13 mouse cellular contexts compared by ENCODE assay signal in genomic region chr15:78509297-78509899, GRCm38 (mm10). TPM values are rescaled to one million over a fixed set of nuclear protein-coding genes. Genes with fewer than 3 reads are reported as not detected.
DNase-seq lines count a peak whose midpoint lies in the region; ATAC-seq lines count a peak whose summit lies in the region.
"Had no signal": no experiment of that assay in that cellular context is flagged by ENCODE, and none has a peak within 500 bp of the region (broad histone marks: within the 10 kb centered on the region; RNA-seq: fewer than 3 reads in every experiment).

No protein-coding gene starts in this region.

- no peak overlapping the region for H3K4me2 ChIP-seq in forebrain, embryonic 11.5 days (ENCODE audit: low read depth, low read length, severe bottlenecking)
- no peak overlapping the region for H3K4me2 ChIP-seq in forebrain, embryonic 16.5 days (ENCODE audit: low read length)
- H3K4me2 ChIP-seq in midbrain, embryonic 13.5 days (replicated peaks), result no peak overlapping the region; the same call in 1 of the 2 replicates
- H3K4me2 ChIP-seq in kidney, embryonic 14.5 days (replicated peaks; ENCODE audit: low read depth, low read length), result no peak overlapping the region
- H3K4me2 ChIP-seq: liver, embryonic 12.5 days had no signal

- ATAC-seq in forebrain, embryonic 11.5 days (replicated peaks; ENCODE audit: low FRiP score), result 0 out of 2 replicates have a peak, but pooled peaks have one; percentile 30
- ATAC-seq in forebrain, embryonic 16.5 days, result no peak
- ATAC-seq in midbrain, embryonic 13.5 days, result no peak
- no peak for ATAC-seq in kidney, embryonic 14.5 days (ENCODE audit: low FRiP score, low TSS enrichment)
- ATAC-seq: liver, embryonic 12.5 days had no signal

- no peak overlapping the region for H3K4me3 ChIP-seq in forebrain, embryonic 11.5 days (ENCODE audit: low read depth, low read length)
- H3K4me3 ChIP-seq in forebrain, embryonic 16.5 days (replicated peaks; ENCODE audit: low read length), result no peak overlapping the region
- peak overlapping the region; percentile 26 for H3K4me3 ChIP-seq in midbrain, embryonic 10.5 days
- H3K4me3 ChIP-seq in midbrain, embryonic 13.5 days (replicated peaks), result no peak overlapping the region
- peak overlapping the region; percentile 24 for H3K4me3 ChIP-seq in limb, embryonic 10.5 days
- no peak overlapping the region for H3K4me3 ChIP-seq in kidney, embryonic 14.5 days (ENCODE audit: low read length)
- H3K4me3 ChIP-seq: erythroblast, embryonic 14.5 days; liver, embryonic 12.5 days had no signal

- H3K9me3 ChIP-seq in forebrain, embryonic 11.5 days (ENCODE audit: control insufficient read depth, low read length), result no peaks in the 10 kb centered on the region
- H3K9me3 ChIP-seq in forebrain, embryonic 16.5 days (ENCODE audit: control insufficient read depth, low read length), result peaks cover 6% of the 10 kb centered on the region
- H3K9me3 ChIP-seq in midbrain, embryonic 10.5 days (replicated peaks), result peaks cover 6% of the 10 kb centered on the region; the same call in 1 of the 2 replicates
- H3K9me3 ChIP-seq in midbrain, embryonic 13.5 days, result no peaks in the 10 kb centered on the region
- no peaks in the 10 kb centered on the region for H3K9me3 ChIP-seq in limb, embryonic 10.5 days (replicated peaks)
- H3K9me3 ChIP-seq in kidney, embryonic 14.5 days (ENCODE audit: control insufficient read depth, low read length), result peaks cover 4% of the 10 kb centered on the region; the same call in 1 of the 2 replicates

- no peak overlapping the region for H3K27ac ChIP-seq in forebrain, embryonic 11.5 days (ENCODE audit: low read depth, low read length)
- H3K27ac ChIP-seq in forebrain, embryonic 16.5 days (ENCODE audit: low read length), result no peak overlapping the region
- H3K27ac ChIP-seq in midbrain, embryonic 10.5 days (replicated peaks), result peak overlapping the region; percentile 84
- no peak overlapping the region for H3K27ac ChIP-seq in midbrain, embryonic 13.5 days
- peak overlapping the region; percentile 82 for H3K27ac ChIP-seq in limb, embryonic 10.5 days
- H3K27ac ChIP-seq in kidney, embryonic 14.5 days (ENCODE audit: low read depth, low read length), result no peak overlapping the region
- H3K27ac ChIP-seq: liver, embryonic 12.5 days had no signal

- H3K9ac ChIP-seq in forebrain, embryonic 11.5 days (ENCODE audit: low read length), result no peak overlapping the region; the same call in 1 of the 2 replicates
- H3K9ac ChIP-seq in forebrain, embryonic 16.5 days (replicated peaks; ENCODE audit: low read depth, low read length), result no peak overlapping the region
- H3K9ac ChIP-seq in midbrain, embryonic 13.5 days (replicated peaks), result no peak overlapping the region
- H3K9ac ChIP-seq in kidney, embryonic 14.5 days (ENCODE audit: low read depth, low read length), result no peak overlapping the region; the same call in 1 of the 2 replicates
- H3K9ac ChIP-seq: liver, embryonic 12.5 days had no signal

- WGBS in forebrain, embryonic 11.5 days, result 49% methylated on average over 12 of the region's 12 CpGs
- 50% methylated on average over 12 of the region's 12 CpGs for WGBS in forebrain, embryonic 16.5 days
- WGBS in midbrain, embryonic 10.5 days, result 44% methylated on average over 12 of the region's 12 CpGs
- 44% methylated on average over 12 of the region's 12 CpGs for WGBS in midbrain, embryonic 13.5 days
- 49% methylated on average over 12 of the region's 12 CpGs for WGBS in limb, embryonic 10.5 days
- WGBS in kidney, embryonic 14.5 days, result 49% methylated on average over 12 of the region's 12 CpGs

- no peaks in the 10 kb centered on the region for H3K27me3 ChIP-seq in forebrain, embryonic 11.5 days (ENCODE audit: control insufficient read depth, insufficient read depth, low read length)
- H3K27me3 ChIP-seq in forebrain, embryonic 16.5 days (replicated peaks; ENCODE audit: control insufficient read depth, insufficient read depth, low read length), result no peaks in the 10 kb centered on the region
- no peaks in the 10 kb centered on the region for H3K27me3 ChIP-seq in midbrain, embryonic 10.5 days (ENCODE audit: low read depth, poor library complexity, severe bottlenecking)
- H3K27me3 ChIP-seq in midbrain, embryonic 13.5 days, result no peaks in the 10 kb centered on the region
- no peaks in the 10 kb centered on the region for H3K27me3 ChIP-seq in limb, embryonic 10.5 days (ENCODE audit: low read depth, poor library complexity, severe bottlenecking)
- H3K27me3 ChIP-seq in kidney, embryonic 14.5 days (ENCODE audit: control insufficient read depth, insufficient read depth, low read length), result no peaks in the 10 kb centered on the region
- H3K27me3 ChIP-seq: liver, embryonic 12.5 days had no signal

- H3K4me1 ChIP-seq in forebrain, embryonic 11.5 days (replicated peaks; ENCODE audit: control insufficient read depth, insufficient read depth, low read length), result peaks cover 4% of the 10 kb centered on the region; the same call in 1 of the 2 replicates
- 0 out of 2 replicates have a peak, but pooled peaks cover 3% of the 10 kb centered on the region for H3K4me1 ChIP-seq in forebrain, embryonic 16.5 days (replicated peaks; ENCODE audit: control insufficient read depth, insufficient read depth, low read length)
- H3K4me1 ChIP-seq in midbrain, embryonic 10.5 days, result peaks cover 10% of the 10 kb centered on the region
- H3K4me1 ChIP-seq in midbrain, embryonic 13.5 days (replicated peaks), result peaks cover 12% of the 10 kb centered on the region
- peaks cover 14% of the 10 kb centered on the region for H3K4me1 ChIP-seq in limb, embryonic 10.5 days
- peaks cover 14% of the 10 kb centered on the region; the same call in 1 of the 2 replicates for H3K4me1 ChIP-seq in kidney, embryonic 14.5 days (ENCODE audit: control insufficient read depth, insufficient read depth, low read length)

- no peak for DNase-seq in forebrain, embryonic 11.5 days (ENCODE audit: low spot score)
- peak; percentile 59 for DNase-seq in midbrain, embryonic 10.5 days (ENCODE audit: low spot score)
- DNase-seq in limb, embryonic 10.5 days (ENCODE audit: low spot score), result peak; percentile 42
- peak; percentile 43 for DNase-seq in retina, embryonic 14.5 days (ENCODE audit: low spot score)
- DNase-seq in ovary, postnatal 10 days (ENCODE audit: low spot score), result no peak
- DNase-seq: right cerebral cortex, postnatal 14 days; thymus, adult 18-20 months had no signal

- no peaks in the 10 kb centered on the region for H3K36me3 ChIP-seq in forebrain, embryonic 11.5 days (ENCODE audit: control insufficient read depth, insufficient read depth, low read length)
- no peaks in the 10 kb centered on the region for H3K36me3 ChIP-seq in forebrain, embryonic 16.5 days (ENCODE audit: control insufficient read depth, insufficient read depth)
- H3K36me3 ChIP-seq in midbrain, embryonic 10.5 days, result no peaks in the 10 kb centered on the region
- no peaks in the 10 kb centered on the region for H3K36me3 ChIP-seq in midbrain, embryonic 13.5 days
- no peaks in the 10 kb centered on the region for H3K36me3 ChIP-seq in limb, embryonic 10.5 days
- H3K36me3 ChIP-seq in kidney, embryonic 14.5 days (ENCODE audit: control insufficient read depth, insufficient read depth, low read length), result no peaks in the 10 kb centered on the region
- H3K36me3 ChIP-seq: liver, embryonic 12.5 days had no signal

RNA-seq across cellular contexts. Expression of gene Il2rb, which starts 14.3 kb away (rescaled TPM):
- 0.07 TPM in 1 of 2 replicates, not detected in the other for polyA plus RNA-seq in forebrain, embryonic 11.5 days (2014; fragmentation: Nextera tagmentation; extraction: Ambion mirVana)
- not detected in 2 replicates for polyA plus RNA-seq in forebrain, embryonic 16.5 days (2015; fragmentation: Nextera tagmentation; extraction: Ambion mirVana)
- polyA plus RNA-seq in midbrain, embryonic 10.5 days (2016; fragmentation: Nextera tagmentation; extraction: Ambion mirVana), result not detected in 2 replicates
- polyA plus RNA-seq in midbrain, embryonic 13.5 days (2015; fragmentation: Nextera tagmentation; extraction: Ambion mirVana), result not detected in 2 replicates
- polyA plus RNA-seq in limb, embryonic 10.5 days (2016; fragmentation: Nextera tagmentation; extraction: Ambion mirVana), result 0.04 TPM in 1 of 2 replicates, not detected in the other
- 0.07 and 0.60 TPM in 2 replicates for polyA plus RNA-seq in kidney, embryonic 14.5 days (2014; fragmentation: Nextera tagmentation; extraction: Ambion mirVana)

RNA-seq across cellular contexts. Expression of gene C1qtnf6, which starts 21.8 kb away (rescaled TPM):
- polyA plus RNA-seq in forebrain, embryonic 11.5 days (2014; fragmentation: Nextera tagmentation; extraction: Ambion mirVana), result 10.0 and 12.1 TPM in 2 replicates
- polyA plus RNA-seq in forebrain, embryonic 16.5 days (2015; fragmentation: Nextera tagmentation; extraction: Ambion mirVana), result 5.6 and 6.4 TPM in 2 replicates
- polyA plus RNA-seq in midbrain, embryonic 10.5 days (2016; fragmentation: Nextera tagmentation; extraction: Ambion mirVana), result 10.0 and 11.0 TPM in 2 replicates
- 4.8 and 5.6 TPM in 2 replicates for polyA plus RNA-seq in midbrain, embryonic 13.5 days (2015; fragmentation: Nextera tagmentation; extraction: Ambion mirVana)
- 10.9 and 14.6 TPM in 2 replicates for polyA plus RNA-seq in limb, embryonic 10.5 days (2016; fragmentation: Nextera tagmentation; extraction: Ambion mirVana)
- polyA plus RNA-seq in kidney, embryonic 14.5 days (2014; fragmentation: Nextera tagmentation; extraction: Ambion mirVana), result 26.0 and 31.9 TPM in 2 replicates
- polyA plus RNA-seq: erythroblast, embryonic 14.5 days had no signal

RNA-seq across cellular contexts. Expression of gene Sstr3, which starts 35.1 kb away (rescaled TPM):
- polyA plus RNA-seq in forebrain, embryonic 11.5 days (2014; fragmentation: Nextera tagmentation; extraction: Ambion mirVana), result 0.09 TPM in 1 of 2 replicates, not detected in the other
- polyA plus RNA-seq in forebrain, embryonic 16.5 days (2015; fragmentation: Nextera tagmentation; extraction: Ambion mirVana), result 1.1 and 1.8 TPM in 2 replicates
- polyA plus RNA-seq in midbrain, embryonic 10.5 days (2016; fragmentation: Nextera tagmentation; extraction: Ambion mirVana), result 0.02 TPM in 1 of 2 replicates, not detected in the other
- polyA plus RNA-seq in midbrain, embryonic 13.5 days (2015; fragmentation: Nextera tagmentation; extraction: Ambion mirVana), result 0.15 and 0.26 TPM in 2 replicates
- not detected in 2 replicates for polyA plus RNA-seq in limb, embryonic 10.5 days (2016; fragmentation: Nextera tagmentation; extraction: Ambion mirVana)
- polyA plus RNA-seq in kidney, embryonic 14.5 days (2014; fragmentation: Nextera tagmentation; extraction: Ambion mirVana), result 0.21 and 0.23 TPM in 2 replicates
- polyA plus RNA-seq: erythroblast, embryonic 14.5 days; gonadal fat pad, adult 2 months had no signal

RNA-seq across cellular contexts. Expression of gene Tmprss6, which starts 41.0 kb away (rescaled TPM):
- 0.31 and 0.79 TPM in 2 replicates for polyA plus RNA-seq in forebrain, embryonic 11.5 days (2014; fragmentation: Nextera tagmentation; extraction: Ambion mirVana)
- polyA plus RNA-seq in forebrain, embryonic 16.5 days (2015; fragmentation: Nextera tagmentation; extraction: Ambion mirVana), result 0.06 and 0.22 TPM in 2 replicates
- polyA plus RNA-seq in midbrain, embryonic 10.5 days (2016; fragmentation: Nextera tagmentation; extraction: Ambion mirVana), result 0.21 and 0.52 TPM in 2 replicates
- polyA plus RNA-seq in midbrain, embryonic 13.5 days (2015; fragmentation: Nextera tagmentation; extraction: Ambion mirVana), result 0.16 TPM in 1 of 2 replicates, not detected in the other
- 0.06 TPM in 1 of 2 replicates, not detected in the other for polyA plus RNA-seq in limb, embryonic 10.5 days (2016; fragmentation: Nextera tagmentation; extraction: Ambion mirVana)
- 0.34 and 0.49 TPM in 2 replicates for polyA plus RNA-seq in kidney, embryonic 14.5 days (2014; fragmentation: Nextera tagmentation; extraction: Ambion mirVana)

Comparison
In these comparisons a context has a peak if more than half of its experiments do, and no peak if none do; other contexts are left out.
1. H3K27ac ChIP-seq: peak in midbrain, embryonic 10.5 days (single experiment) and limb, embryonic 10.5 days (single experiment); none in forebrain, embryonic 11.5 days (single experiment), forebrain, embryonic 16.5 days (single experiment), midbrain, embryonic 13.5 days (single experiment) and kidney, embryonic 14.5 days (single experiment).
2. H3K4me3 ChIP-seq: peak in midbrain, embryonic 10.5 days (single experiment) and limb, embryonic 10.5 days (single experiment); none in forebrain, embryonic 11.5 days (single experiment), forebrain, embryonic 16.5 days (single experiment), midbrain, embryonic 13.5 days (single experiment) and kidney, embryonic 14.5 days (single experiment).
3. DNase-seq: peak in midbrain, embryonic 10.5 days (single experiment), limb, embryonic 10.5 days (single experiment) and retina, embryonic 14.5 days (single experiment); none in forebrain, embryonic 11.5 days (single experiment) and ovary, postnatal 10 days (single experiment).